ENCODE assay signal across 10 mouse cellular contexts in genomic region chr14:100374494-100375217, GRCm38 (mm10).
DNase-seq lines count a peak whose midpoint lies in the region; ATAC-seq and TF ChIP-seq lines count a peak whose summit lies in the region.
"Had no signal": no experiment of that assay in that cellular context is flagged by ENCODE, and none has a peak within 500 bp of the region (broad histone marks: within the 10 kb centered on the region; RNA-seq: fewer than 3 reads in every experiment).

No protein-coding gene starts in this region.

- H3K4me1 ChIP-seq in liver, postnatal 0 days (ENCODE audit: insufficient read depth) = no peaks in the 10 kb centered on the region
- H3K4me1 ChIP-seq: heart, embryonic 13.5 days had no signal

- peak; percentile 98 for ATAC-seq in frontal cortex, adult (ENCODE audit: low TSS enrichment)
- no peak for ATAC-seq in liver, postnatal 0 days
- ATAC-seq: Patski had no signal

- no peaks in the 10 kb centered on the region for H3K9me3 ChIP-seq in liver, postnatal 0 days (ENCODE audit: low read length)
- H3K9me3 ChIP-seq: heart, embryonic 13.5 days had no signal

- no peak for TF ChIP-seq EP300 in liver, postnatal 0 days (IDR thresholded peaks at IDR 0.05; ENCODE audit: low read depth)

- H3K9ac ChIP-seq in liver, postnatal 0 days (replicated peaks) = no peak overlapping the region
- H3K9ac ChIP-seq: heart, embryonic 13.5 days had no signal

- DNase-seq in embryo, embryonic 10 days (ENCODE audit: low spot score) = peak; percentile 62
- peak; percentile 24 to 56 for DNase-seq in left cerebral cortex, adult 18-20 months (ENCODE audit: low spot score in 2 of 2)
- DNase-seq in retina, postnatal 1 day = peak; percentile 64
- DNase-seq in adrenal gland, postnatal 10 days = no peak
- DNase-seq in liver, postnatal 0 days = no peak
- DNase-seq in heart, postnatal 10 days = no peak
- no peak for DNase-seq in spleen, postnatal 4 days (ENCODE audit: low spot score in 2 of 2)

- no peak overlapping the region for H3K4me2 ChIP-seq in liver, postnatal 0 days (ENCODE audit: low read depth, low read length)
- H3K4me2 ChIP-seq: heart, embryonic 13.5 days had no signal

- no peak overlapping the region for H3K27ac ChIP-seq in liver, postnatal 0 days (ENCODE audit: low read depth)
- H3K27ac ChIP-seq: heart, embryonic 13.5 days had no signal

- no peak for TF ChIP-seq CTCF in liver, postnatal 0 days (IDR thresholded peaks at IDR 0.05; ENCODE audit: low read depth)

- H3K27me3 ChIP-seq in liver, postnatal 0 days (ENCODE audit: insufficient read depth, low read length) = no peaks in the 10 kb centered on the region
- H3K27me3 ChIP-seq: heart, embryonic 13.5 days; Patski had no signal

- H3K36me3 ChIP-seq in liver, postnatal 0 days (replicated peaks; ENCODE audit: insufficient read depth, low read length) = no peaks in the 10 kb centered on the region
- H3K36me3 ChIP-seq: heart, embryonic 13.5 days had no signal

- no peak overlapping the region for H3K4me3 ChIP-seq in liver, postnatal 0 days (ENCODE audit: low read depth, low read length)
- H3K4me3 ChIP-seq: heart, embryonic 13.5 days had no signal

- WGBS in liver, postnatal 0 days (ENCODE audit: insufficient replicate concordance) = 81% methylated on average over 18 of the region's 18 CpGs

- intact Hi-C loops in heart, postnatal 10 days (cut with DNase I) = no loop called here

Comparison
In these comparisons a context has a peak if more than half of its experiments do, and no peak if none do; other contexts are left out.
1. DNase-seq: peak in embryo, embryonic 10 days (single experiment), left cerebral cortex, adult 18-20 months (2 of 2) and retina, postnatal 1 day (single experiment); none in adrenal gland, postnatal 10 days (single experiment), liver, postnatal 0 days (single experiment), heart, postnatal 10 days (0 of 2) and spleen, postnatal 4 days (0 of 2).